Mouse (Mus musculus): ENCODE data around the gene Ttc7b. TPM values are rescaled to one million over a fixed set of nuclear protein-coding genes. Genes with fewer than 3 reads are reported as not detected.

Ttc7b gene
- polyA plus RNA-seq, 1 experiment = 20.4 TPM

DNA sequence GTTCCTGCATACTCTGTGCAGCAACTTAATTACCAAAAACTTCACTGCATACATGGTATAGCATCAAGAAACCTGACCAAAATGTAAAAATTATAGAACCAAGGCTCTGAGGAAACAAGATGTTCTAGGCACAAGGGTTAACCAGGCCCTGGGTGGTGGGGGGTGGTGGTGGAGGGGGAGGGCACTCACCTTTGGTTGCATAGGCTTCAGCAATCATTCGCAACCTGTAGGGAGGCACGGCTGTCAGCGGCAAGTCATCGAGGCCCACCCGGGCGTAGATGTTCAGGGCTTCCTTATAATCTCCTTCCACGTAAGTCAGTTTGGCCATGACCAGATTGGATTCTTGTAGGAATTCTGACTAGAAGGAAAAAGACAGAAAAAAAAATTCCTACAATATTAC is 25.5 kb downstream of the Ttc7b start:
- Histone ChIP-seq H3K4me1 (ENCODE audit: control insufficient read depth, insufficient read depth, insufficient read length) (no peaks in the 10 kb centered on the region), H3K27ac (ENCODE audit: insufficient read depth, low read length) (no peak overlapping the region), H3K27me3 (ENCODE audit: control insufficient read depth, insufficient read depth, low read length) (no peaks in the 10 kb centered on the region), H3K4me3 (ENCODE audit: extremely low read depth, insufficient read depth, insufficient read length) (no peak overlapping the region), H3K36me3 (ENCODE audit: control insufficient read depth, insufficient read depth, low read length) (peaks cover 10% of the 10 kb centered on the region)
- TF ChIP-seq POLR2A (IDR thresholded peaks at IDR 0.05; ENCODE audit: low read depth, low read length) (no peak), CTCF (IDR thresholded peaks at IDR 0.05; ENCODE audit: extremely low read depth, insufficient read depth, insufficient read length, insufficient replicate concordance) (no peak)
- DNase-seq (ENCODE audit: low read depth in 1 of 2, low spot score in 2 of 2) = no peak
- WGBS = 96% methylated on average over 7 of the region's 7 CpGs

DNA sequence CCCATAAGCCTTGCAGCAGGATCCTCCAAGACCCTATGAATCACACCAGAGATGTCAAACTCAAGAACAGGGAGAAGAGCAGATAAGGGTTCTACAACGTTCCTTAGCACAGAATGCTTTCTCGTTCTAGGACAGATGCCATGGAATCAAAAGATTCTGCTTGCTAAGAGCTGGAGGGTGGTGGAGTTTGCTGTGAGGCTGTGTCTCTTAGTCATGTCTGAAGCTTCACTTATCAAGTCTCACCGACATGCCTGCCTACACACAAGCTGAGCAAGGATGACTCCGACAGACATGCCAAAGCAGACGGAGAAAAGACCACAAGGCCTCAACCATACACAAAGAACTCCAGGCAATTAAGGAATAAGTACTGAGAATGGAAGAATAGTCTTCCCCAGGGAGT is 27.4 kb downstream of the Ttc7b start:
- WGBS = 87% methylated on average over 5 of the region's 5 CpGs
- no peak overlapping the region for H3K4me3 ChIP-seq (ENCODE audit: extremely low read depth, insufficient read depth, insufficient read length)
- no peak for DNase-seq (ENCODE audit: low read depth in 1 of 2, low spot score in 2 of 2)

DNA sequence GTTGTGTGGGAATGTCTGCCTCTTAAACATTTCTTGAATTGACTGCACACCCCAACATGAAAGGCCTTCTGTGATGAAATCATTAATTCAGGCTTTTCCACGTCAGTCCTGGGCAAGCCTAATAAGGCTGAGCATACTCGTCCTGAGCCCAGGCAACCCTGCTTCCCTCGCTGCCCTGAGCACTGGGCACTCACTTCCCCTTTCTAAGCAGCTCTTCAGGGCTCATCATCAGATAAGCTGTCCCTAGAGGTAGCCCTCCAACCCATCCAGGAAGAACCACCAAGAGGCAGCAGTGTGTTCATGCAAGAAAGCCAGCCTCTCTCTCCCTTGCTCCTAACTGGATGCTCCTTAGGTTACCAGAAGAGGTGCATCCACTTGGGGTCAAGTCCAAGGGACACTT is 27.9 kb downstream of the Ttc7b start:
- no peak for DNase-seq (ENCODE audit: low read depth in 1 of 2, low spot score in 2 of 2)
- no peak for TF ChIP-seq CTCF (IDR thresholded peaks at IDR 0.05; ENCODE audit: extremely low read depth, insufficient read depth, insufficient read length, insufficient replicate concordance)
- TF ChIP-seq POLR2A (IDR thresholded peaks at IDR 0.05; ENCODE audit: low read depth, low read length) = no peak
- H3K4me1 ChIP-seq (ENCODE audit: control insufficient read depth, insufficient read depth, insufficient read length) = no peaks in the 10 kb centered on the region
- no peak overlapping the region for H3K27ac ChIP-seq (ENCODE audit: insufficient read depth, low read length)
- peaks cover 10% of the 10 kb centered on the region for H3K36me3 ChIP-seq (ENCODE audit: control insufficient read depth, insufficient read depth, low read length)
- no peaks in the 10 kb centered on the region for H3K27me3 ChIP-seq (ENCODE audit: control insufficient read depth, insufficient read depth, low read length)
- no peak overlapping the region for H3K4me3 ChIP-seq (ENCODE audit: extremely low read depth, insufficient read depth, insufficient read length)
- WGBS = 60% methylated on average over 3 of the region's 3 CpGs

More for the DNA sequence above, 27.4 kb downstream of the Ttc7b start:
- H3K27ac ChIP-seq (ENCODE audit: insufficient read depth, low read length) = no peak overlapping the region
- H3K36me3 ChIP-seq (ENCODE audit: control insufficient read depth, insufficient read depth, low read length) = peaks cover 10% of the 10 kb centered on the region
- no peaks in the 10 kb centered on the region for H3K27me3 ChIP-seq (ENCODE audit: control insufficient read depth, insufficient read depth, low read length)
- no peaks in the 10 kb centered on the region for H3K4me1 ChIP-seq (ENCODE audit: control insufficient read depth, insufficient read depth, insufficient read length)
- TF ChIP-seq CTCF (IDR thresholded peaks at IDR 0.05; ENCODE audit: extremely low read depth, insufficient read depth, insufficient read length, insufficient replicate concordance) (no peak), POLR2A (IDR thresholded peaks at IDR 0.05; ENCODE audit: low read depth, low read length) (no peak)

DNA sequence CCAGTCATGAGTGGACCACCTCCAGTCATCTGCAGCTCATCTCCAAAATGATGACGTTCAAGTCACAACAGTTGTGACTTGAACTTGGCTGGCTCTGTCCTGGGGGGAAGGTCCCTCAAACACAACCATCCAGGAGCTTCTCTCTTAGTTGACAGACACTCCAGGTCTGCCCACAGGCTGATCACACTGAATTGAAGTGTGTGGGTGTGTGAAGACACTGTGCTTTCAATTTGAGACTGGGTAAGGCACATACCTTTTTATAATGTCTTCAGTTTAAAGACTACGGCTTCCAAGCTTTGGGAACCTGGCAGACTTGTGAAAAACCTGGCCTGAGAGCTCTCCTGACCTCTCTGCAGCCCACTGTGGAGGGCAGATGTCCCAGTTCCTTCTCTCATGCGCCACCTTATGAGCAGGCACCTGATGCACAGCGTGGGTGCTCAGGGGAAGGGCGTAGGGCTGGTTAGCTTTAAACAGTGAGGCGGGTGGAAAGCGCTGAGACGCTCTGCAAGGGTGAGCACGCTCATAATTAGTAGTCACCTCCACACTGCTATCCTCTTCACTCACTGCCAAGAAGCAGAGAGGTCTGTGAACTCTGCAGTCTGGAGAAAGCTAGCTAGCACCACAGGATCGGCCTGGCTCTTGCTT is 28.5 kb downstream of the Ttc7b start:
- Histone ChIP-seq H3K4me1 (ENCODE audit: control insufficient read depth, insufficient read depth, insufficient read length) (no peaks in the 10 kb centered on the region), H3K4me3 (ENCODE audit: extremely low read depth, insufficient read depth, insufficient read length) (no peak overlapping the region), H3K27ac (ENCODE audit: insufficient read depth, low read length) (no peak overlapping the region), H3K27me3 (ENCODE audit: control insufficient read depth, insufficient read depth, low read length) (no peaks in the 10 kb centered on the region), H3K36me3 (ENCODE audit: control insufficient read depth, insufficient read depth, low read length) (peaks cover 10% of the 10 kb centered on the region)
- no peak for TF ChIP-seq POLR2A (IDR thresholded peaks at IDR 0.05; ENCODE audit: low read depth, low read length)
- TF ChIP-seq CTCF (IDR thresholded peaks at IDR 0.05; ENCODE audit: extremely low read depth, insufficient read depth, insufficient read length, insufficient replicate concordance) = no peak
- 92% methylated on average over 10 of the region's 10 CpGs for WGBS
- no peak for DNase-seq (ENCODE audit: low read depth in 1 of 2, low spot score in 2 of 2)

DNA sequence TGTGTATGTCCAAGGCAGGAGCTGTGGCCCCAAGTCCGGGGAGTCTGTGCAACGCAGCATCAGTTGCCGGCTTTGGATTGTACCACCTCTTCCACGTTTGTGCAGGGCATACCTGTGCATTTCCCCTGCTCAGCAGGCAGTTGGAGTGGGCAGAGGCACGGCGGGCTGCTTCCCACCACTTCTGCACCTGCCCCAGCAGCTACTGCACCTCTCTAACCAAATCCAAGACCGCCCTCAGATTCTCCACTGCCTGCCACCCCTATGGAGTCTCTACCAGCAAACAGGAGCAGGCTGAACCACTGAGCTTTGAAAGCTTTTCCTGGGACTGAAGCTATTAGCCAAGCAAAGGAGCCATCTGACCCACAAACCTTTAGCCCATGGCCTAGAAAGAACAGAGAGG is 30.8 kb downstream of the Ttc7b start:
- Histone ChIP-seq H3K36me3 (ENCODE audit: control insufficient read depth, insufficient read depth, low read length) (peaks cover 6% of the 10 kb centered on the region), H3K27ac (ENCODE audit: insufficient read depth, low read length) (no peak overlapping the region), H3K4me3 (ENCODE audit: extremely low read depth, insufficient read depth, insufficient read length) (no peak overlapping the region), H3K27me3 (ENCODE audit: control insufficient read depth, insufficient read depth, low read length) (no peaks in the 10 kb centered on the region), H3K4me1 (ENCODE audit: control insufficient read depth, insufficient read depth, insufficient read length) (no peaks in the 10 kb centered on the region)
- 89% methylated on average over 7 of the region's 7 CpGs for WGBS
- no peak for DNase-seq (ENCODE audit: low read depth in 1 of 2, low spot score in 2 of 2)
- no peak for TF ChIP-seq POLR2A (IDR thresholded peaks at IDR 0.05; ENCODE audit: low read depth, low read length)
- TF ChIP-seq CTCF (IDR thresholded peaks at IDR 0.05; ENCODE audit: extremely low read depth, insufficient read depth, insufficient read length, insufficient replicate concordance) = no peak

DNA sequence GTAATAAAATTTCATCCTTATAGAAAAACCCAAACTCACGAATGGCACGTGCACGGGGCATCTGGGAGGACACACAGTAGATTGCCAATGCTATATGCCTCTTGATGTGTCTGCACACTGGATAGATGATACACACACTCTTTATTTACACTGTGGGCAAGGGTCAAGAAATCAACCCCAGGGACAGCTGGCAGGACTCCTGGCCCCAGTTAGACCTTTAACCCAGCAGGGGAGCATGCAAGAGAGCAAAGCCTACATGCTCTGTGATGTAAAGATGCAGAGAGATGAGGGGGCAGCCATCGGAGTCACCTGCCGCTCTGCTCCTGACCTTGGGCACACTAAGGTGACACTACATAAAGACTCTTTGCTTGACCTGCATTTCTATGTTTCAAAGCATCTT is 32.3 kb downstream of the Ttc7b start:
- Histone ChIP-seq H3K36me3 (ENCODE audit: control insufficient read depth, insufficient read depth, low read length) (peaks cover 2% of the 10 kb centered on the region; the same call in 1 of the 2 replicates), H3K27me3 (ENCODE audit: control insufficient read depth, insufficient read depth, low read length) (no peaks in the 10 kb centered on the region), H3K27ac (ENCODE audit: insufficient read depth, low read length) (no peak overlapping the region), H3K4me3 (ENCODE audit: extremely low read depth, insufficient read depth, insufficient read length) (no peak overlapping the region), H3K4me1 (ENCODE audit: control insufficient read depth, insufficient read depth, insufficient read length) (no peaks in the 10 kb centered on the region)
- DNase-seq (ENCODE audit: low read depth in 1 of 2, low spot score in 2 of 2) = no peak
- TF ChIP-seq CTCF (IDR thresholded peaks at IDR 0.05; ENCODE audit: extremely low read depth, insufficient read depth, insufficient read length, insufficient replicate concordance) (no peak), POLR2A (IDR thresholded peaks at IDR 0.05; ENCODE audit: low read depth, low read length) (no peak)
- WGBS = 97% methylated on average over 5 of the region's 5 CpGs

DNA sequence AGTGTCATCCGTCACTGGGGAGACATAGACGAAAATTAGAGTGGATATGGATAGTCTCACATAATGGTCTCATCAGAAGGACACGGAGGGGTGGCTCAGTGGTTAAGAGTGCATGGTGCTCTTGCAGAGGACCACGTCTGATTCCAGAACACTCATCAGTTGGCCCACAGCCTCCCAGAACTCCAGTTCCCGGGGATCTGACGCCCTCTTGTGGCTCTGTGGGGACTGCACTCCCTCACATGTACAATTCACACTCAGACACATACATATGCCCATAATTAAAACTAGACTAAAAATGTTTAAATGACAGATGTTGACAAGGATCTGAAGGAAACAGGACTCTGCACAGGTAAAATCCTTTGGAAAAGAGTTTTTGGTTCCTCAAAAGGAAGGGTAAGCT is 34.4 kb downstream of the Ttc7b start:
- peaks cover 2% of the 10 kb centered on the region; the same call in 1 of the 2 replicates for H3K36me3 ChIP-seq (ENCODE audit: control insufficient read depth, insufficient read depth, low read length)
- no peak for DNase-seq (ENCODE audit: low read depth in 1 of 2, low spot score in 2 of 2)
- no peaks in the 10 kb centered on the region for H3K27me3 ChIP-seq (ENCODE audit: control insufficient read depth, insufficient read depth, low read length)
- H3K4me3 ChIP-seq (ENCODE audit: extremely low read depth, insufficient read depth, insufficient read length) = no peak overlapping the region
- TF ChIP-seq CTCF (IDR thresholded peaks at IDR 0.05; ENCODE audit: extremely low read depth, insufficient read depth, insufficient read length, insufficient replicate concordance) (peak; percentile 9; the same call in 1 of the 2 replicates), POLR2A (IDR thresholded peaks at IDR 0.05; ENCODE audit: low read depth, low read length) (no peak)
- no peak overlapping the region for H3K27ac ChIP-seq (ENCODE audit: insufficient read depth, low read length)
- 83% methylated on average over 6 of the region's 6 CpGs for WGBS
- H3K4me1 ChIP-seq (ENCODE audit: control insufficient read depth, insufficient read depth, insufficient read length) = no peaks in the 10 kb centered on the region

All from spleen, adult 2 months (tissue).